In genomic region chr7:88944936-88945335, GRCm38 (mm10) we compare ENCODE assay signal across 27 mouse cellular contexts.
DNase-seq lines count a peak whose midpoint lies in the region; ATAC-seq and TF ChIP-seq lines count a peak whose summit lies in the region.
"Had no signal": no experiment of that assay in that cellular context is flagged by ENCODE, and none has a peak within 500 bp of the region (broad histone marks: within the 10 kb centered on the region; RNA-seq: fewer than 3 reads in every experiment).

No protein-coding gene starts in this region.

- WGBS in lung, adult 2 months: 30% methylated on average over 2 of the region's 2 CpGs
- 42% methylated on average over 2 of the region's 2 CpGs for WGBS in lung, postnatal 0 days
- 38% methylated on average over 2 of the region's 2 CpGs for WGBS in forebrain, postnatal 0 days

- no peaks in the 10 kb centered on the region; the same call in none of the 2 replicates for H3K4me1 ChIP-seq in lung, adult 2 months (ENCODE audit: control insufficient read depth, insufficient read depth, low read length)
- H3K4me1 ChIP-seq in lung, postnatal 0 days (ENCODE audit: insufficient read depth, low read depth, low read length): no peaks in the 10 kb centered on the region
- peaks cover 3% of the 10 kb centered on the region; the same call in 1 of the 2 replicates for H3K4me1 ChIP-seq in forebrain, postnatal 0 days (ENCODE audit: insufficient read depth)
- H3K4me1 ChIP-seq: embryonic facial prominence, embryonic 13.5 days; forebrain, embryonic 12.5 days; intestine, embryonic 15.5 days; limb, embryonic 13.5 days; liver, embryonic 13.5 days had no signal

- H3K4me3 ChIP-seq in lung, adult 2 months (replicated peaks; ENCODE audit: extremely low read depth, low read depth, low read length): no peak overlapping the region
- H3K4me3 ChIP-seq in lung, postnatal 0 days (ENCODE audit: low read depth, low read length): no peak overlapping the region
- no peak overlapping the region for H3K4me3 ChIP-seq in forebrain, postnatal 0 days (ENCODE audit: low read depth, low read length)
- H3K4me3 ChIP-seq: embryonic facial prominence, embryonic 13.5 days; erythroblast, embryonic 14.5 days; forebrain, embryonic 12.5 days; intestine, embryonic 15.5 days; limb, embryonic 13.5 days; liver, embryonic 13.5 days had no signal

- no peak overlapping the region for H3K4me2 ChIP-seq in lung, postnatal 0 days (replicated peaks; ENCODE audit: low read depth, low read length)
- H3K4me2 ChIP-seq in forebrain, postnatal 0 days (ENCODE audit: low read depth): no peak overlapping the region
- H3K4me2 ChIP-seq: embryonic facial prominence, embryonic 13.5 days; forebrain, embryonic 12.5 days; heart, embryonic 11.5 days; intestine, embryonic 15.5 days; limb, embryonic 13.5 days; liver, embryonic 13.5 days had no signal

- no peak overlapping the region for H3K27ac ChIP-seq in lung, postnatal 0 days (ENCODE audit: low read length)
- no peak overlapping the region for H3K27ac ChIP-seq in forebrain, postnatal 0 days (ENCODE audit: low read depth, low read length)
- H3K27ac ChIP-seq: embryonic facial prominence, embryonic 13.5 days; forebrain, embryonic 12.5 days; intestine, embryonic 15.5 days; limb, embryonic 13.5 days; liver, embryonic 13.5 days; macrophage had no signal

- H3K9me3 ChIP-seq in lung, postnatal 0 days (ENCODE audit: low read length): no peaks in the 10 kb centered on the region
- H3K9me3 ChIP-seq in forebrain, postnatal 0 days (ENCODE audit: low read length): no peaks in the 10 kb centered on the region
- H3K9me3 ChIP-seq: embryonic facial prominence, embryonic 13.5 days; forebrain, embryonic 12.5 days; G1E; intestine, embryonic 15.5 days; limb, embryonic 13.5 days; liver, embryonic 13.5 days had no signal

- TF ChIP-seq EP300 in lung, postnatal 0 days (IDR thresholded peaks at IDR 0.05): no peak

- peak; percentile 16 to 27 for DNase-seq in lung, adult 18-20 months
- no peak for DNase-seq in lung, adult 2 months
- DNase-seq in kidney, postnatal 14 days: peak; percentile 30
- peak; percentile 41 for DNase-seq in lung, postnatal 0 days (ENCODE audit: low spot score)
- no peak for DNase-seq in heart, adult 8-10 months (ENCODE audit: low spot score)
- DNase-seq in thymus, postnatal 10 days (ENCODE audit: low spot score in 2 of 2): no peak
- no peak for DNase-seq in forebrain, postnatal 0 days
- DNase-seq: adrenal gland, adult 2 months; B cell, adult 2 months; cerebellum, adult 18-20 months; cerebellum, postnatal 36 days; embryo, embryonic 11 days; layer of hippocampus, postnatal 36 days; liver, embryonic 13.5 days; thymus, adult 18-20 months; thymus, postnatal 4 days had no signal

- no peak for TF ChIP-seq CTCF in lung, adult 2 months (IDR thresholded peaks at IDR 0.05; ENCODE audit: insufficient read depth, low read length)
- no peak for TF ChIP-seq CTCF in lung, postnatal 0 days (IDR thresholded peaks at IDR 0.05)
- TF ChIP-seq CTCF in forebrain, postnatal 0 days (IDR thresholded peaks at IDR 0.05; ENCODE audit: low read depth): no peak

- no peaks in the 10 kb centered on the region for H3K36me3 ChIP-seq in lung, postnatal 0 days (ENCODE audit: insufficient read depth, low read length)
- no peaks in the 10 kb centered on the region for H3K36me3 ChIP-seq in forebrain, postnatal 0 days (ENCODE audit: insufficient read depth)
- H3K36me3 ChIP-seq: embryonic facial prominence, embryonic 13.5 days; forebrain, embryonic 12.5 days; G1E; intestine, embryonic 15.5 days; limb, embryonic 13.5 days; liver, embryonic 13.5 days had no signal

- no peak overlapping the region for H3K9ac ChIP-seq in lung, postnatal 0 days (replicated peaks; ENCODE audit: low read depth)
- no peak overlapping the region for H3K9ac ChIP-seq in forebrain, postnatal 0 days
- H3K9ac ChIP-seq: embryonic facial prominence, embryonic 13.5 days; forebrain, embryonic 12.5 days; intestine, embryonic 15.5 days; limb, embryonic 13.5 days; liver, embryonic 13.5 days had no signal

- H3K27me3 ChIP-seq in lung, postnatal 0 days (replicated peaks; ENCODE audit: insufficient read depth, low read length): no peaks in the 10 kb centered on the region
- H3K27me3 ChIP-seq in forebrain, postnatal 0 days (ENCODE audit: insufficient read depth, low read length): no peaks in the 10 kb centered on the region
- H3K27me3 ChIP-seq: CH12.LX; embryonic facial prominence, embryonic 13.5 days; forebrain, embryonic 12.5 days; intestine, embryonic 15.5 days; limb, embryonic 13.5 days; liver, embryonic 13.5 days; Patski had no signal

- peak; percentile 54; the same call in 1 of the 2 replicates for ATAC-seq in lung, postnatal 0 days
- no peak for ATAC-seq in forebrain, postnatal 0 days
- ATAC-seq: hindbrain, embryonic 16.5 days; intestine, embryonic 15.5 days; Patski had no signal

- TF ChIP-seq POLR2A in lung, adult 2 months (IDR thresholded peaks at IDR 0.05; ENCODE audit: borderline replicate concordance, extremely low read depth, low read depth, low read length): no peak

Comparison
In these comparisons a context has a peak if more than half of its experiments do, and no peak if none do; other contexts are left out.
1. DNase-seq: peak in lung, adult 18-20 months (2 of 2), kidney, postnatal 14 days (single experiment) and lung, postnatal 0 days (single experiment); none in lung, adult 2 months (single experiment), heart, adult 8-10 months (single experiment), thymus, postnatal 10 days (0 of 2) and forebrain, postnatal 0 days (single experiment).